Mouse (Mus musculus) limb, embryonic 14.5 days (tissue): ENCODE measurements at regions not wholly inside any gene's neighbourhood (a gene's known extent, or its start where the extent isn't known, plus 50 kb on each side); places are given as distances from the start of the nearest gene placed in this dataset.

Experiments
- ATAC-seq: fragments of 200-750 bp; cut with Nextera tagmentation; 2 replicates; pipeline ENCODE4 v1.8.0; 2017; ENCODE audit warnings: low read depth, moderate number of reproducible peaks, moderate TSS enrichment; ENCODE audit not compliant: low FRiP score
- DNase-seq: peaks from one replicate; pipeline ENCODE4 v3.0.0-alpha.2; 2015; ENCODE audit warnings: low spot score
- H3K27ac ChIP-seq: fragments of 300-500 bp; sonication (generic); replicated peaks from 2 replicates; pipeline ENCODE4 v1.5.1; 2014; ENCODE audit warnings: low read depth, mild to moderate bottlenecking, low read length, moderate library complexity, mixed read lengths
- H3K27me3 ChIP-seq: fragments of 300-500 bp; sonication (generic); 2 replicates; pipeline ENCODE4 v1.6.1; 2014; ENCODE audit warnings: low read length, mixed read lengths; ENCODE audit not compliant: control insufficient read depth, insufficient read depth
- H3K36me3 ChIP-seq: fragments of 300-500 bp; sonication (generic); 2 replicates; pipeline ENCODE4 v1.6.1; 2014; ENCODE audit warnings: mild to moderate bottlenecking, low read length, moderate library complexity, mixed read lengths; ENCODE audit not compliant: control insufficient read depth, insufficient read depth
- H3K4me1 ChIP-seq: fragments of 300-500 bp; sonication (generic); 2 replicates; pipeline ENCODE4 v1.6.1; 2014; ENCODE audit warnings: antibody characterized with exemption, low read length, mixed read lengths; ENCODE audit not compliant: control insufficient read depth, insufficient read depth
- H3K4me2 ChIP-seq: fragments of 300-500 bp; sonication (generic); replicated peaks from 2 replicates; pipeline ENCODE4 v1.6.1; 2014; ENCODE audit warnings: low read depth, mild to moderate bottlenecking, low read length, moderate library complexity; ENCODE audit not compliant: severe bottlenecking
- H3K4me3 ChIP-seq: fragments of 300-500 bp; sonication (generic); replicated peaks from 2 replicates; pipeline ENCODE4 v1.5.1; 2014; ENCODE audit warnings: low read length
- H3K9ac ChIP-seq: fragments of 300-500 bp; sonication (generic); 2 replicates; pipeline ENCODE4 v1.6.1; 2014; ENCODE audit warnings: mild to moderate bottlenecking, low read depth, low read length, moderate library complexity; ENCODE audit not compliant: severe bottlenecking
- H3K9me3 ChIP-seq: fragments of 300-500 bp; sonication (generic); 2 replicates; pipeline ENCODE4 v1.6.1; 2016; ENCODE audit warnings: low read length; ENCODE audit not compliant: control insufficient read depth
- POLR2A ChIP-seq: fragments of 200-500 bp; IDR thresholded peaks from 2 replicates; pipeline ENCODE4 v1.8.0; 2012; ENCODE audit warnings: inconsistent platforms, mild to moderate bottlenecking, moderate library complexity, borderline replicate concordance; ENCODE audit not compliant: insufficient read depth, insufficient read length; ENCODE audit errors: extremely low read depth
- WGBS: fragments of 180-500 bp; shearing (Covaris S2); extraction: QIAGEN DNeasy Blood & Tissue Kit; methylation state at CpG from one replicate; pipeline ENCODE4 v1.1.7; 2014; 5-methylcytosine and 5-hydroxymethylcytosine counted together

DNA sequence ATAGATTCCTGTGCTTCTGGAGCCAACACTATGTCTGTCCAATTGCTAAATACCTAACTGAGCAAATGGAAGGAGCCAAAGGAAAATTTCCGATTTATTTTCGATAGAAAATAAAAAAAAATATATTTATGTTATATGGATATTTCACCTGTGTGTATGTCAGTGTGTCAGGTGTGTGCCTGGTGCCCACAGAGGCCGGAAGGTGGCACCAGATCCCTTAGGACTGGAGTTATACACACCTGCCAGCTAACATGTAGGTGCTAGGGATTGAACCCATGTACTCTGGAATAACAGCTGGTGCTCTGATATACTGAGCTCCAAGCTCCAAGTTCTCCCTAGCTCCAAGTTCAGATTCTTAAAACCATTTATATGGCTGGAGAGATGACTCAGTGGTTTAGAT, 79.0 kb downstream of the Mfsd1 start:
- Histone ChIP-seq H3K9ac (no peak overlapping the region), H3K27ac (no peak overlapping the region), H3K9me3 (no peaks in the 10 kb centered on the region), H3K4me2 (no peak overlapping the region), H3K4me1 (no peaks in the 10 kb centered on the region), H3K4me3 (no peak overlapping the region), H3K27me3 (no peaks in the 10 kb centered on the region), H3K36me3 (no peaks in the 10 kb centered on the region)
- WGBS: 87% methylated on average over 3 of the region's 3 CpGs
- no peak for DNase-seq
- ATAC-seq: no peak
- no peak for TF ChIP-seq POLR2A

DNA sequence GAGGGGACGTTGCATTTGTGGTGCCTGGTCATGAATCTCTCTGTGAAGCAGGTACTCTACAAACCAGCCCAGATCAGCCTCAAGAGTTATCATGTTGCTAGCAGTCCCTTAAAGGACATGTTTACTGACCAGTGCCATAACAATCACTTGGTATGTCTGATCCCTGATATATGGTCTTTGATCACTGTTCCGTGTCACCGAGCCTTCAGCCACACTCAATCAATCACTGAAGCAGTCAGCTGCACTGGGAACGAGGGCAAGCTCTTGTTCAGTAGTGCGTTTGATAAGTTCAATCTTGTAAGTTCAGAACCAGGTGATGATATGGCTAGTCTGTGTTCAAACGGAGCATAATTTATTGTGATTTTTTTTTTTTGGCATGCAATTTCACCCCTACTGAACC, 126.8 kb downstream of the Mfsd1 start:
- ATAC-seq (no peak), DNase-seq (no peak)
- H3K9ac ChIP-seq: no peak overlapping the region
- WGBS: 24% methylated on average over 6 of the region's 6 CpGs
- no peaks in the 10 kb centered on the region for H3K4me1 ChIP-seq
- no peaks in the 10 kb centered on the region for H3K27me3 ChIP-seq
- no peak for TF ChIP-seq POLR2A
- H3K4me3 ChIP-seq: no peak overlapping the region
- H3K4me2 ChIP-seq: no peak overlapping the region
- H3K9me3 ChIP-seq: no peaks in the 10 kb centered on the region
- H3K36me3 ChIP-seq: no peaks in the 10 kb centered on the region
- H3K27ac ChIP-seq: no peak overlapping the region

DNA sequence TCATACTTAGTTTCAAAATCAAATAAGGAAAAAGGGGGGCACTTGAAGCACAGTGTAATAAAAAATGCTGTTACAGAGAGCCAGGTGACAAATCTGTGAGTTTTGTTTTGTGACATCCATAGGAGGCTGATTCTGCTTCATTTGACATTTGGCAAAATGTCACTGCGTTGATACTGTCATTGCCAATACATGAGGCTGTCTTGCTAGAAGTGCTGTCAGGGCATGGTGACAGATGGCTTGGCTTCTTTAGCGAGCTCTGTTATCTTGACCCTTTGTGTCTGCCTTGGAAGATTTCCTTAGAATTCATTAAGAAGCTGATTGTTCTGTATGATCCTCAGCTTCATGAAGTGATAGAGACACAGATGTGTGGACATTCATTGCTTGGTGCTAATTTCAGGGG, 129.2 kb downstream of the Mfsd1 start:
- H3K27me3 ChIP-seq: no peaks in the 10 kb centered on the region
- H3K4me2 ChIP-seq: no peak overlapping the region
- ATAC-seq: no peak
- DNase-seq: no peak
- no peak for TF ChIP-seq POLR2A
- WGBS: 76% methylated on average over 2 of the region's 2 CpGs
- no peaks in the 10 kb centered on the region for H3K4me1 ChIP-seq
- no peak overlapping the region for H3K9ac ChIP-seq
- H3K27ac ChIP-seq: no peak overlapping the region
- H3K9me3 ChIP-seq: no peaks in the 10 kb centered on the region
- no peaks in the 10 kb centered on the region for H3K36me3 ChIP-seq
- no peak overlapping the region for H3K4me3 ChIP-seq

DNA sequence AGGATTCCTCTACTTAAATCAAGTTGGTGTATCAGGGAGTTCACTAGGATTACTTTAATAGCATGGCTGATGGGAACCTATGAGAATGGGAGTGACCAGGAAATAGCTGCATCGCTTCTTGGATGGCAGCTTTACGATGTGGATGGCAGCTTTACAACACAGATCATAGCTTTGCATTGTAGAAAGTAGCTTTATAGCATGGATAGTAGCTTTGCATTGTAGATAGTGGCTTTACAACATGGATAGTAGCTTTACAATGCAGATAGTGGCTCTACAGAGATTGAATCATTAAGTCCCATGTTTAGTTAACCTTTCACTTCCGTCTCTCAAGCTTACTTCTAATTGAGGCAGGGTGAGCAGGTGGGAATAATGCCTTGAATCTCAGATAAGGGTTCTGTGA, 149.4 kb downstream of the Mfsd1 start:
- no peak for ATAC-seq
- Histone ChIP-seq H3K4me3 (no peak overlapping the region), H3K4me2 (no peak overlapping the region), H3K4me1 (no peaks in the 10 kb centered on the region), H3K27ac (no peak overlapping the region), H3K36me3 (no peaks in the 10 kb centered on the region), H3K9me3 (no peaks in the 10 kb centered on the region), H3K9ac (no peak overlapping the region), H3K27me3 (no peaks in the 10 kb centered on the region)
- TF ChIP-seq POLR2A: no peak
- WGBS: 45% methylated on average over 3 of the region's 3 CpGs
- no peak for DNase-seq

- 70% methylated on average over 2 of the region's 2 CpGs for WGBS
- Histone ChIP-seq H3K4me2 (no peak overlapping the region), H3K9ac (no peak overlapping the region), H3K4me3 (no peak overlapping the region), H3K27ac (no peak overlapping the region), H3K4me1 (no peaks in the 10 kb centered on the region), H3K27me3 (no peaks in the 10 kb centered on the region), H3K36me3 (no peaks in the 10 kb centered on the region), H3K9me3 (no peaks in the 10 kb centered on the region)
- TF ChIP-seq POLR2A: no peak
- no peak for ATAC-seq
- DNase-seq: no peak
These were observed 150.3 kb downstream of the Mfsd1 start for GRCm38 (mm10) chr3:67732858-67733257.

DNA sequence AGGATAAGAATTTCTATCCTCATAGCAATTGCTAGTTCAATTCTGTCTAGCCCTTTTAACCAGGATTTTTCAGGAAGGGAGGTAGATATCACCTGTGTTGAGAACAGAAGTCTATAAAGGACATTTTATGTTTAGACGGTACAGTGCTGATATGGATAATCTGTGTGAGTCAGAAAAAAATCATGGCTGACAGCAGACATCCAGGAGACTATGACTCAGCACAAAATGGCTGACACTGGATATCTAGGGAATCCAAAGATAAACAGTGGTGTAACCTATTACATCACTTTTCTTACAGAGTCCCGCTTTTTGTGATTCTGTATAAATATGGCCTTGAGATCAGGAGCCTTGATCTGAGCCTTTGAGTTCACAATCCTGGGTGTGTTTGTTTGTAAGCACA, 137.8 kb upstream of the Iqcj start:
- Histone ChIP-seq H3K4me2 (no peak overlapping the region), H3K27ac (no peak overlapping the region), H3K9ac (no peak overlapping the region), H3K27me3 (no peaks in the 10 kb centered on the region), H3K4me3 (no peak overlapping the region), H3K9me3 (no peaks in the 10 kb centered on the region), H3K4me1 (no peaks in the 10 kb centered on the region), H3K36me3 (no peaks in the 10 kb centered on the region)
- 91% methylated on average over 2 of the region's 2 CpGs for WGBS
- TF ChIP-seq POLR2A: no peak
- no peak for DNase-seq
- no peak for ATAC-seq
